Mouse (Mus musculus): ENCODE data around the gene Cxcr5. TPM values are rescaled to one million over a fixed set of nuclear protein-coding genes. Genes with fewer than 3 reads are reported as not detected.

Cxcr5 gene
- polyA plus RNA-seq, 1 experiment = not detected

DNA sequence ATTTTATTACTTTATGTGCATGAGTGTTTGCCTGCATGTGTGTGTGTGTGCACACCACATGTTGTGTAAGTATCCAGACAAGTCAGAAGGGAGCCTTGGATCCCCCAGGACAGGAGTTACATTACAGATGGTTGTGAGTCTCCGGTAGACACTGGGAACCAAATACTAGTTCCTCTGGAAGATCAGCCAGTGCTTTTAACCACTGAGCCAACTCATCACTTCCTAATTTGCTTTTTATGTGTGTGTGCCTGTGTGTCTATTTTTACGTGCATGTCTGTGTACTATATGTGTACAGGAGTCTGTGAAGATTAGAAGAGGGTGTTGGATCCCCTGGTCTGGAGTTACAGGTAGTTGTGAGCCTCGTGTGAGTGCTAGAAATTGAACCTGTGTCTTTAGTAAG lies 21.0 kb downstream of the Cxcr5 start:
- Histone ChIP-seq H3K4me3 (ENCODE audit: low read depth, low read length) (no peak overlapping the region), H3K36me3 (ENCODE audit: control insufficient read depth, insufficient read depth, low read length, poor library complexity, severe bottlenecking) (no peaks in the 10 kb centered on the region), H3K27ac (ENCODE audit: insufficient read depth, low read length) (no peak overlapping the region), H3K27me3 (ENCODE audit: control insufficient read depth, insufficient read depth, low read length, poor library complexity, severe bottlenecking) (no peaks in the 10 kb centered on the region), H3K9me3 (replicated peaks; ENCODE audit: control insufficient read depth, insufficient read depth, low read length, poor library complexity, severe bottlenecking) (no peaks in the 10 kb centered on the region), H3K4me1 (ENCODE audit: control insufficient read depth, insufficient read depth, low read length) (no peaks in the 10 kb centered on the region), H3K9ac (ENCODE audit: low read depth, poor library complexity, severe bottlenecking) (no peak overlapping the region)
- TF ChIP-seq EP300 (IDR thresholded peaks at IDR 0.05; ENCODE audit: insufficient read depth, low read depth, low read length) (no peak), CTCF (IDR thresholded peaks at IDR 0.05; ENCODE audit: low read depth, low read length) (no peak), POLR2A (IDR thresholded peaks at IDR 0.05; ENCODE audit: insufficient read depth, low read length) (no peak)

DNA sequence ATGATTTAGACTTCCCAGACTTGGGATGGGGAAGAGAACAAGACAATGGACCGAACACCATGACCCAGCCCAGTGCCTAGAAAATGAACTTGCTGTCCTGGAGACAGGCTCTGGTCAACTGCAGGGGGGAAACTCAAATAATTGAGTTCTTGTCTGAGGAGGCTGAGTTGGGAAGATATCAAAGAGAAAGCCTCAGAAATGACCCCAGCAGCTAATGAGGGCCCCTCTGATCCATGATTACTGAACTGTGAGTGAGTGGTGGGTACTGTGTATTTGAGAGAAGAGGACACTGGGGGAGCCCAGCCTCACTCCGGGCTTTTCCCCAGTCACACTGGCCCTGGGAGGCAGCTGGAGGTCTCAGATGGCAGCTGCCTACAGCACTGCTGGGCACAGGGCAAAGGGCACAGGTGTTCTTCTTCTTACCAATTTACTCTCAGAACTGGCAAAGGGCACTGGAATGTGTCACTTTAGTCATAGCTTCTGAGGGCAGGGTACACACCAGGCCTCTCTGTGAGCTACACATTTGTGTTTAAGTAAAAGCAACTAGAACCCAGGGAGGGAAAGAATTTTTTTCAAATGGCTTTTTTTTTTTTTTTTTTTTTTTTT lies 21.8 kb downstream of the Cxcr5 start:
- H3K4me1 ChIP-seq (ENCODE audit: control insufficient read depth, insufficient read depth, low read length) = no peaks in the 10 kb centered on the region
- TF ChIP-seq POLR2A (IDR thresholded peaks at IDR 0.05; ENCODE audit: insufficient read depth, low read length) (no peak), EP300 (IDR thresholded peaks at IDR 0.05; ENCODE audit: insufficient read depth, low read depth, low read length) (no peak), CTCF (IDR thresholded peaks at IDR 0.05; ENCODE audit: low read depth, low read length) (no peak)
- no peak overlapping the region for H3K9ac ChIP-seq (ENCODE audit: low read depth, poor library complexity, severe bottlenecking)
- no peak overlapping the region for H3K27ac ChIP-seq (ENCODE audit: insufficient read depth, low read length)
- no peaks in the 10 kb centered on the region for H3K9me3 ChIP-seq (replicated peaks; ENCODE audit: control insufficient read depth, insufficient read depth, low read length, poor library complexity, severe bottlenecking)
- H3K27me3 ChIP-seq (ENCODE audit: control insufficient read depth, insufficient read depth, low read length, poor library complexity, severe bottlenecking) = no peaks in the 10 kb centered on the region
- no peak overlapping the region for H3K4me3 ChIP-seq (ENCODE audit: low read depth, low read length)
- no peaks in the 10 kb centered on the region for H3K36me3 ChIP-seq (ENCODE audit: control insufficient read depth, insufficient read depth, low read length, poor library complexity, severe bottlenecking)

DNA sequence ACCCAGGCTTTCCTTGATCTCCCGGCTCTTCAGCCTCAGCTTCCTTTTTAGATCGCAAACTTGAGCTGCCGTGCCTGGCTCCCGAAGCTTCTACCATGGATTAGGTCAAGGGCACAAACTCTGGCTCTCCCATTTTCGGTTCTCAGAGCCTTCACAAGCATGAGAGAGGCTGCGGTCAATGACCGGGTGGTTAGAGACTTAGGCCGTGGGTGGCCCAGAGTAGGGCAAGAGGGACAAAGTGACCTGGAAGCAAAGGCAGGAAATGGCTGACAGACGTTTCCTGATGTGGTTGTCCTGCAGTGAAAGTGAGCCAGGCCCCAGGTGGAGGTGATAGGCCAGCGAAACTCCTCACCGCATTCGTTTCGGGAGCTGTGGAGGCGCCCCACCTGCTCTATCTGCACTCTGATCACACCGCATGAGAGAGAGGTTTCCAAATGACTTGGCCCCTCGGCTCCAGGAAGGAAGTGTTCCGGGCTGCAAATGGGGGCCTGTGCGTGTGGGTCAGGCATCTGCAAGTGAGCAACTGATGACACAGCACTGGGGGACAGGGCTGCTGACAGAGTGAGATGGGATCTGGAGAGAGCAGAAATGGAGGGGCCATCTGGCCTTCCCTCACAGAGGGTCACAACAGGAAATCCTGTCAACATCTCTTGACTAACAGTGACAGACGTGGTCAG lies 23.9 kb downstream of the Cxcr5 start:
- Histone ChIP-seq H3K4me1 (ENCODE audit: control insufficient read depth, insufficient read depth, low read length) (no peaks in the 10 kb centered on the region), H3K9ac (ENCODE audit: low read depth, poor library complexity, severe bottlenecking) (no peak overlapping the region), H3K4me3 (ENCODE audit: low read depth, low read length) (no peak overlapping the region), H3K27me3 (ENCODE audit: control insufficient read depth, insufficient read depth, low read length, poor library complexity, severe bottlenecking) (no peaks in the 10 kb centered on the region), H3K9me3 (replicated peaks; ENCODE audit: control insufficient read depth, insufficient read depth, low read length, poor library complexity, severe bottlenecking) (no peaks in the 10 kb centered on the region), H3K27ac (ENCODE audit: insufficient read depth, low read length) (no peak overlapping the region), H3K36me3 (ENCODE audit: control insufficient read depth, insufficient read depth, low read length, poor library complexity, severe bottlenecking) (no peaks in the 10 kb centered on the region)
- no peak for TF ChIP-seq POLR2A (IDR thresholded peaks at IDR 0.05; ENCODE audit: insufficient read depth, low read length)

DNA sequence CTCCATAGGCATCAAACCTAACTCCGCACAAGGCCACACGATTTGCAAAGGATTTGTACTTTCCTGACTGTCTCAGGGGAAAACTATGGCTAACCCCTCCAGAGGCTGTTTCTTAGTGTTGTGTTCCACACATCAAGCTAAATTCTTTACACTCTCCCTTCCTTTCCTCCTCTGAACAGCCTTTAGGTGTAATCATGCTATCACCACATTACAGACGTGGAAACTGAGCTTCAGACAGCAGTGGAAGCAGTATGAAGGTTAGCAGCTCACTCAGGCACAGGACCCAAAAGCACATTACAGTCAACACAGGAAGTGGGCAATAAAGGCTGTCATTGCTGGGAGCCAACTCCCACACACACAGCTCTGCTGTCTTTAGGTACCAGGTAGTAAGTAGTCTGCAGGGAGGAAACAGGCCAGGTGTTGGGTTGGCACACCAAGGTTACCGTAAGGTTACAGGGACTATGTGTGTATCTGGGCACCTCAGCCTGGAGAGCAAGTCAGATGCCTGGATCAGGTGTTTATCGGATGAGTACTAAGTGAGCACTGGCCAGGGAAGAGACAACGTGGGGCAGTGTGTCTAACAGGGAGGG lies 28.6 kb downstream of the Cxcr5 start:
- Histone ChIP-seq H3K4me3 (ENCODE audit: low read depth, low read length) (no peak overlapping the region), H3K36me3 (ENCODE audit: control insufficient read depth, insufficient read depth, low read length, poor library complexity, severe bottlenecking) (no peaks in the 10 kb centered on the region), H3K4me1 (ENCODE audit: control insufficient read depth, insufficient read depth, low read length) (no peaks in the 10 kb centered on the region), H3K9ac (ENCODE audit: low read depth, poor library complexity, severe bottlenecking) (no peak overlapping the region), H3K27ac (ENCODE audit: insufficient read depth, low read length) (no peak overlapping the region), H3K9me3 (replicated peaks; ENCODE audit: control insufficient read depth, insufficient read depth, low read length, poor library complexity, severe bottlenecking) (no peaks in the 10 kb centered on the region), H3K27me3 (ENCODE audit: control insufficient read depth, insufficient read depth, low read length, poor library complexity, severe bottlenecking) (no peaks in the 10 kb centered on the region)
- TF ChIP-seq POLR2A (IDR thresholded peaks at IDR 0.05; ENCODE audit: insufficient read depth, low read length) = no peak
- no peak for TF ChIP-seq CTCF (IDR thresholded peaks at IDR 0.05; ENCODE audit: low read depth, low read length)
- no peak for TF ChIP-seq EP300 (IDR thresholded peaks at IDR 0.05; ENCODE audit: insufficient read depth, low read depth, low read length)

DNA sequence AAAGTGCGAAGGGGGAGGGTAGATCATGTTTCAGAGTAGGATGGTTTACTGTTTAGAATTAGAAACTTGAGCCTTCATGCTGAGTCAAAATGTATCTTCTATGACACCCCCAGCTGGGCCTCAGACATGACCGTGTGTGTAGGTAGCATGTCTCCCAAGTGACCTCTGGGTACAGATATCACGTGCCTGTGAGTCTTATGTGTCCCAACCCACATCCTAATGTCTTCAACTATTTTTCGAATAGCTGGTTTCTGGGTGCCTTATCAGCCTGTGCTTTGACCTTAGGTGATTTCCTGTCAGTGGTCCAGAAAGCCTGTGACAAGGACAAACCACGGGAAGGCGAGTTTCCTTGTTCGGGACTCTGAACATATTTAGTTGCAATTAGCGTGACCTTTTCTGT lies 33.3 kb downstream of the Cxcr5 start:
- Histone ChIP-seq H3K36me3 (ENCODE audit: control insufficient read depth, insufficient read depth, low read length, poor library complexity, severe bottlenecking) (no peaks in the 10 kb centered on the region), H3K27ac (ENCODE audit: insufficient read depth, low read length) (no peak overlapping the region), H3K4me1 (ENCODE audit: control insufficient read depth, insufficient read depth, low read length) (no peaks in the 10 kb centered on the region), H3K9me3 (replicated peaks; ENCODE audit: control insufficient read depth, insufficient read depth, low read length, poor library complexity, severe bottlenecking) (no peaks in the 10 kb centered on the region), H3K4me3 (ENCODE audit: low read depth, low read length) (no peak overlapping the region), H3K9ac (ENCODE audit: low read depth, poor library complexity, severe bottlenecking) (no peak overlapping the region), H3K27me3 (ENCODE audit: control insufficient read depth, insufficient read depth, low read length, poor library complexity, severe bottlenecking) (no peaks in the 10 kb centered on the region)
- TF ChIP-seq EP300 (IDR thresholded peaks at IDR 0.05; ENCODE audit: insufficient read depth, low read depth, low read length) (no peak), CTCF (IDR thresholded peaks at IDR 0.05; ENCODE audit: low read depth, low read length) (no peak), POLR2A (IDR thresholded peaks at IDR 0.05; ENCODE audit: insufficient read depth, low read length) (no peak)
